Mouse (Mus musculus): ENCODE data around the gene Rnf141. TPM values are rescaled to one million over a fixed set of nuclear protein-coding genes. Genes with fewer than 3 reads are reported as not detected.

Gene Rnf141
- total RNA-seq, 2 experiments from 2014 or later = 20.1 to 21.4 TPM

- H3K27ac ChIP-seq = peak overlapping the region; percentile 90
- DNase-seq = peak; percentile 80
- TF ChIP-seq CTCF (IDR thresholded peaks at IDR 0.05) = no peak
- H3K4me3 ChIP-seq = peak overlapping the region; percentile 89
- intact Hi-C loops (cut with DNase I) = loop anchor here (5.0 kb wide), 1 partner anchor 41 kb away; no protein-coding TSS in a partner anchor
Observed at GRCm38 (mm10) chr7:110768451-110769064, 75.7 kb downstream of the Rnf141 start.

GRCm38 (mm10) chr7:110768001-110768400, 76.3 kb downstream of the Rnf141 start, which contains the start of gene Ampd3:
Ampd3 (plus strand) TSS chr7:110768206.
- Histone ChIP-seq H3K4me3 (peak within 1 kb of the TSS; percentile 89), H3K27ac (peak within 1 kb of the TSS; percentile 90)
- no peak for TF ChIP-seq CTCF (IDR thresholded peaks at IDR 0.05)
- intact Hi-C loops (cut with DNase I) = loop anchor here (5.0 kb wide), 1 partner anchor 41 kb away; no protein-coding TSS in a partner anchor
- DNase-seq = no peak

GRCm38 (mm10) chr7:110762605-110763180, 81.6 kb downstream of the Rnf141 start:
- intact Hi-C loops (cut with DNase I) = no loop called here
- no peak overlapping the region for H3K27ac ChIP-seq

GRCm38 (mm10) chr7:110756440-110756839, 87.8 kb downstream of the Rnf141 start:
- no peak overlapping the region for H3K4me3 ChIP-seq
- DNase-seq = no peak
- H3K27ac ChIP-seq = no peak overlapping the region
- intact Hi-C loops (cut with DNase I) = no loop called here
- no peak for TF ChIP-seq CTCF (IDR thresholded peaks at IDR 0.05)

More at GRCm38 (mm10) chr7:110762605-110763180, 81.6 kb downstream of the Rnf141 start:
- no peak overlapping the region for H3K4me3 ChIP-seq
- no peak for DNase-seq
- no peak for TF ChIP-seq CTCF (IDR thresholded peaks at IDR 0.05)

- intact Hi-C loops (cut with DNase I) = no loop called here
- H3K27ac ChIP-seq = peak overlapping the region; percentile 8; the same call in 1 of the 2 replicates
- DNase-seq = peak; percentile 45
- no peak for TF ChIP-seq CTCF (IDR thresholded peaks at IDR 0.05)
- no peak overlapping the region for H3K4me3 ChIP-seq
Observed at GRCm38 (mm10) chr7:110753926-110754330, 90.3 kb downstream of the Rnf141 start.

GRCm38 (mm10) chr7:110753310-110753709, 90.9 kb downstream of the Rnf141 start:
- DNase-seq = no peak
- no peak for TF ChIP-seq CTCF (IDR thresholded peaks at IDR 0.05)
- Histone ChIP-seq H3K4me3 (no peak overlapping the region), H3K27ac (no peak overlapping the region)
- intact Hi-C loops (cut with DNase I) = no loop called here

- no peak overlapping the region for H3K27ac ChIP-seq
- H3K4me3 ChIP-seq = no peak overlapping the region
- intact Hi-C loops (cut with DNase I) = no loop called here
- DNase-seq = no peak
- no peak for TF ChIP-seq CTCF (IDR thresholded peaks at IDR 0.05)
Observed at GRCm38 (mm10) chr7:110751634-110752033, 92.6 kb downstream of the Rnf141 start.

GRCm38 (mm10) chr7:110750834-110751233, 93.4 kb downstream of the Rnf141 start:
- intact Hi-C loops (cut with DNase I) = no loop called here
- no peak for TF ChIP-seq CTCF (IDR thresholded peaks at IDR 0.05)
- H3K4me3 ChIP-seq = no peak overlapping the region
- no peak overlapping the region for H3K27ac ChIP-seq
- DNase-seq = no peak

Small RNA genes lying within 50 kb of the gene (microRNA-seq; reads per million reads assigned to microRNA genes)
- not detected for gene Gm47282

Other genes starting within 250 kb of the Rnf141 start
- 10 to 100 TPM; 11.2 to 14.8 TPM for gene Sbf2, start 229.5 kb downstream of the Rnf141 start, total RNA-seq (2021)
- 1 to 10 TPM; 2.2 to 4.6 TPM for gene Adm, start 216.8 kb downstream of the Rnf141 start, total RNA-seq (2021)
- 10 to 100 TPM in 1 of 2 experiments, 1 to 10 TPM in 1; 7.6 to 16.6 TPM for gene Ampd3, start 76.3 kb downstream of the Rnf141 start, total RNA-seq (2021)
- gene Lyve1, start 18.8 kb upstream of the Rnf141 start, total RNA-seq (2021) = 1 to 10 TPM; 5.7 to 9.6 TPM
- 1 to 10 TPM; 4.1 to 4.7 TPM for gene Mrvi1, start 138.0 kb upstream of the Rnf141 start, total RNA-seq (2021)
- gene Ctr9, start 184.5 kb upstream of the Rnf141 start, total RNA-seq (2021) = 10 to 100 TPM; 16.1 to 16.4 TPM
- gene Eif4g2, start 238.6 kb upstream of the Rnf141 start, total RNA-seq (2021) = 100 to 1,000 TPM; 692 to 802 TPM

Measured in gastrocnemius, adult 2 months (tissue).